Mouse (Mus musculus) embryonic fibroblast, embryonic 13.5 days (primary cell): ENCODE results near the gene Elf5.

Experiments
- CTCF ChIP-seq: IDR thresholded peaks from 2 replicates; pipeline ENCODE4 v1.5.1; 2011; ENCODE audit warnings: mild to moderate bottlenecking, control low read depth, low read length, moderate library complexity, borderline replicate concordance; ENCODE audit not compliant: insufficient read depth
- POLR2A ChIP-seq: IDR thresholded peaks from 2 replicates; pipeline ENCODE4 v1.6.1; 2011; ENCODE audit warnings: low read depth, mild to moderate bottlenecking, control low read depth, low read length, moderate library complexity

GRCm38 (mm10) chr2:103492526-103492925 is 81.0 kb downstream of the Elf5 start:
- TF ChIP-seq CTCF = no peak
- TF ChIP-seq POLR2A = no peak
